Mouse (Mus musculus) CH12.LX (cell line): Measurements from ENCODE around the gene Trp53bp2. TPM values are rescaled to one million over a fixed set of nuclear protein-coding genes. Genes with fewer than 3 reads are reported as not detected.

ENCODE experiments used
- DNase-seq: peaks from one replicate; pipeline ENCODE4 v3.0.0-alpha.2; 2013; ENCODE audit errors: extremely low read depth
- H3K27ac ChIP-seq: 2 replicates; pipeline ENCODE4 v1.5.1; 2012; ENCODE audit warnings: low read depth, mild to moderate bottlenecking, control low read depth, moderate library complexity; ENCODE audit not compliant: insufficient read depth
- H3K27me3 ChIP-seq: replicated peaks from 2 replicates; pipeline ENCODE3; 2012; ENCODE audit warnings: inconsistent platforms
- H3K36me3 ChIP-seq, 2 experiments: replicated peaks in 1 of 2; 2 replicates each; pipeline versions ENCODE3 to v1.6.1; 2012; ENCODE audit warnings: inconsistent platforms in 1 of 2, low read length in 1 of 2, mild to moderate bottlenecking in 1 of 2, mixed read lengths in 1 of 2, moderate library complexity in 1 of 2; ENCODE audit not compliant: control insufficient read depth in 1 of 2, insufficient read depth in 1 of 2
- H3K4me1 ChIP-seq, 2 experiments: 2 replicates each; pipeline ENCODE4 v1.6.1; 2012; ENCODE audit warnings: inconsistent platforms in 1 of 2, moderate library complexity in 1 of 2; ENCODE audit not compliant: insufficient read depth in 2 of 2, control insufficient read depth in 1 of 2
- H3K4me2 ChIP-seq: 2 replicates; pipeline ENCODE4 v1.6.1; 2012; ENCODE audit warnings: low read depth, mild to moderate bottlenecking, control low read depth; ENCODE audit not compliant: poor library complexity, insufficient read depth, severe bottlenecking
- H3K4me3 ChIP-seq, 3 experiments: fragments of 150-350 bp in 1 of 3; sonication (generic) in 1 of 3; replicated peaks in 1 of 3; 2 replicates each; pipeline versions ENCODE3 to v1.5.1; 2011 to 2012; ENCODE audit warnings: low read depth in 2 of 3, low read length in 2 of 3, mild to moderate bottlenecking in 2 of 3, moderate library complexity in 2 of 3, control low read depth in 1 of 3, improper control_type of control experiment in 1 of 3, inconsistent platforms in 1 of 3, mixed read lengths in 1 of 3; ENCODE audit not compliant: poor library complexity in 1 of 3
- H3K79me2 ChIP-seq: replicated peaks from 2 replicates; pipeline ENCODE4 v1.6.1; 2012; ENCODE audit warnings: mild to moderate bottlenecking, moderate library complexity; ENCODE audit not compliant: control insufficient read depth, poor library complexity, insufficient read depth, severe bottlenecking; ENCODE audit errors: extremely low read depth
- H3K9ac ChIP-seq: 2 replicates; pipeline ENCODE4 v1.6.1; 2012; ENCODE audit warnings: low read depth, mild to moderate bottlenecking, control low read depth, moderate library complexity; ENCODE audit not compliant: insufficient read depth
- H3K9me3 ChIP-seq: replicated peaks from 2 replicates; pipeline ENCODE3; 2012; ENCODE audit warnings: low read length, inconsistent platforms, mixed read lengths
- BHLHE40 ChIP-seq: IDR thresholded peaks from 2 replicates; pipeline ENCODE4 v1.6.1; 2011; ENCODE audit warnings: mild to moderate bottlenecking, low read depth, low read length, improper control_type of control experiment
- CHD1 ChIP-seq: IDR thresholded peaks from 2 replicates; pipeline ENCODE4 v1.6.1; 2012; ENCODE audit warnings: low read depth, low read length, improper control_type of control experiment, inconsistent platforms
- E2F4 ChIP-seq: IDR thresholded peaks from 2 replicates; pipeline ENCODE4 v1.6.1; 2011; ENCODE audit warnings: low read depth, low read length, improper control_type of control experiment; ENCODE audit not compliant: insufficient replicate concordance
- EP300 ChIP-seq: IDR thresholded peaks from 2 replicates; pipeline ENCODE4 v1.6.1; 2011; ENCODE audit warnings: low read length, improper control_type of control experiment
- ETS1 ChIP-seq: conservative IDR thresholded peaks from 2 replicates; pipeline ENCODE4 v1.6.1; 2012; ENCODE audit warnings: low read depth, mild to moderate bottlenecking, inconsistent platforms, low read length, improper control_type of control experiment, moderate library complexity
- IRF4 ChIP-seq: IDR thresholded peaks from 2 replicates; pipeline ENCODE4 v1.6.1; 2014; ENCODE audit warnings: low read depth, mild to moderate bottlenecking, inconsistent platforms, low read length, improper control_type of control experiment
- JUN ChIP-seq: IDR thresholded peaks from 2 replicates; pipeline ENCODE4 v1.6.1; 2011; ENCODE audit warnings: low read depth, mild to moderate bottlenecking, low read length, improper control_type of control experiment, moderate library complexity; ENCODE audit not compliant: insufficient read depth
- KAT2A ChIP-seq: IDR thresholded peaks from 2 replicates; pipeline ENCODE4 v1.6.1; 2012; ENCODE audit warnings: low read length, improper control_type of control experiment, inconsistent platforms; ENCODE audit not compliant: insufficient replicate concordance
- MAFK ChIP-seq: IDR thresholded peaks from 2 replicates; pipeline ENCODE4 v1.6.1; 2011; ENCODE audit warnings: low read length, improper control_type of control experiment; ENCODE audit not compliant: insufficient replicate concordance
- MAZ ChIP-seq: IDR thresholded peaks from 2 replicates; pipeline ENCODE4 v1.6.1; 2012; ENCODE audit warnings: low read depth, mild to moderate bottlenecking, inconsistent platforms, low read length, improper control_type of control experiment, moderate library complexity
- NELFE ChIP-seq: IDR thresholded peaks from 2 replicates; pipeline ENCODE4 v1.6.1; 2011; ENCODE audit warnings: low read depth, low read length, improper control_type of control experiment
- NRF1 ChIP-seq: IDR thresholded peaks from 2 replicates; pipeline ENCODE4 v1.6.1; 2014; ENCODE audit warnings: low read depth, mild to moderate bottlenecking, inconsistent platforms, low read length, improper control_type of control experiment, moderate library complexity
- POLR2AphosphoS2 ChIP-seq: IDR thresholded peaks from 2 replicates; pipeline ENCODE4 v1.6.1; 2011; ENCODE audit warnings: low read depth, low read length, improper control_type of control experiment
- ZKSCAN1 ChIP-seq: IDR thresholded peaks from 2 replicates; pipeline ENCODE4 v1.6.1; 2012; ENCODE audit warnings: low read depth, inconsistent platforms, low read length, improper control_type of control experiment, borderline replicate concordance
- ZMIZ1 ChIP-seq: IDR thresholded peaks from 2 replicates; pipeline ENCODE4 v1.6.1; 2012; ENCODE audit warnings: low read depth, mild to moderate bottlenecking, inconsistent platforms, low read length, improper control_type of control experiment
- ZNF384 ChIP-seq: IDR thresholded peaks from 2 replicates; pipeline ENCODE4 v1.6.1; 2012; ENCODE audit warnings: low read depth, low read length, improper control_type of control experiment, inconsistent platforms
- dilution Hi-C: fragments of 300-500 bp; cut with MboI; formaldehyde crosslinking; loops from 2 replicates; pipeline ENCODE4 v1.14.3; 2020; ENCODE audit warnings: low sequenced_read_pairs; ENCODE audit not compliant: extremely low pct_unique_long_range_greater_than_20kb, extremely low pct_ligation_motif_present
- in situ Hi-C: fragments of 300-500 bp; cut with MboI; formaldehyde crosslinking; loops from 3 replicates; pipeline ENCODE4 v1.14.3; 2019; ENCODE audit warnings: low sequenced_read_pairs, low pct_ligation_motif_present, low pct_unique_long_range_greater_than_20kb, mixed read lengths
- polyA plus RNA-seq: library from polyadenylated mRNA; unstranded; fragments of >175 nt; gene quantifications from 2 replicates; pipeline ENCODE4 v1.2.1, GENCODE M21; 2012; ENCODE audit warnings: low read depth; ENCODE audit not compliant: insufficient read length
- total RNA-seq, 2 experiments: library from RNA; depleted of rRNA; stranded (reverse); fragments of 300-350 nt in 1 of 2; fragments of >200 nt in 1 of 2; gene quantifications; 2 replicates each; pipeline ENCODE4 v1.2.3; 2012 to 2014

Trp53bp2 gene
- total and polyA plus RNA-seq, 3 experiments = 1.4 to 4.7 (median 2.9) TPM

- H3K36me3 ChIP-seq = peaks cover 20 to 36% of the 10 kb centered on the region in 2 experiments
- H3K4me1 ChIP-seq = peaks cover 12 to 41% of the 10 kb centered on the region in 2 experiments
- in situ Hi-C loops = loop anchor here (25.0 kb wide), 1 partner anchor 624 kb away; no protein-coding TSS in a partner anchor
Observed at GRCm38 (mm10) chr1:182511073-182511472, 102.1 kb downstream of the Trp53bp2 start.

GRCm38 (mm10) chr1:182511778-182512177 lies 102.8 kb downstream of the Trp53bp2 start:
- H3K9ac ChIP-seq = no peak overlapping the region
- H3K79me2 ChIP-seq = no peaks in the 10 kb centered on the region; the same call in 1 of the 2 replicates
- peaks cover 20 to 36% of the 10 kb centered on the region in 2 experiments for H3K36me3 ChIP-seq
- no peak for DNase-seq
- peaks cover 1% of the 10 kb centered on the region for H3K27me3 ChIP-seq
- no peak overlapping the region for H3K27ac ChIP-seq
- dilution Hi-C loops (no loop called here), in situ Hi-C loops (loop anchor here (25.0 kb wide), 1 partner anchor 624 kb away; no protein-coding TSS in a partner anchor)
- no peaks in the 10 kb centered on the region for H3K9me3 ChIP-seq
- H3K4me1 ChIP-seq = peaks cover 7 to 39% of the 10 kb centered on the region in 2 experiments
- no peak for TF ChIP-seq CHD1
- no peak for TF ChIP-seq E2F4
- TF ChIP-seq MAFK = no peak
- no peak for TF ChIP-seq ETS1
- TF ChIP-seq IRF4 = no peak
- TF ChIP-seq KAT2A = no peak
- no peak for TF ChIP-seq EP300
- TF ChIP-seq NRF1 = no peak
- no peak for TF ChIP-seq POLR2AphosphoS2
- no peak for TF ChIP-seq ZMIZ1
- no peak for TF ChIP-seq ZKSCAN1
- no peak for TF ChIP-seq BHLHE40
- TF ChIP-seq NELFE = no peak
- no peak for TF ChIP-seq JUN
- no peak for TF ChIP-seq MAZ
- no peak overlapping the region for H3K4me3 ChIP-seq
- no peak overlapping the region for H3K4me2 ChIP-seq

More at GRCm38 (mm10) chr1:182511073-182511472, 102.1 kb downstream of the Trp53bp2 start:
- dilution Hi-C loops = no loop called here
- Histone ChIP-seq H3K27me3 (no peaks in the 10 kb centered on the region), H3K27ac (no peak overlapping the region), H3K9me3 (no peaks in the 10 kb centered on the region), H3K4me2 (no peak overlapping the region), H3K79me2 (no peaks in the 10 kb centered on the region; the same call in 1 of the 2 replicates), H3K4me3 (no peak overlapping the region), H3K9ac (no peak overlapping the region)
- no peak for TF ChIP-seq KAT2A
- TF ChIP-seq ZNF384 = no peak
- TF ChIP-seq ZKSCAN1 = no peak
- no peak for TF ChIP-seq ZMIZ1
- TF ChIP-seq JUN = no peak
- TF ChIP-seq MAZ = no peak
- no peak for DNase-seq

Other genes with a start within 250 kb of the Trp53bp2 start
- not detected in 2 replicates for gene Vmn1r1, start 244.7 kb upstream of the Trp53bp2 start, total RNA-seq (2012; rRNA removed)
- gene Vmn1r1, start 244.7 kb upstream of the Trp53bp2 start, total RNA-seq (2014; rRNA removed) = not detected in 2 replicates
- gene Vmn1r1, start 244.7 kb upstream of the Trp53bp2 start, polyA plus RNA-seq = not detected in 2 replicates
- 54.2 and 57.8 TPM in 2 replicates for gene Degs1, start 126.4 kb upstream of the Trp53bp2 start, total RNA-seq (2012; rRNA removed)
- gene Degs1, start 126.4 kb upstream of the Trp53bp2 start, total RNA-seq (2014; rRNA removed) = 124 TPM in 2 replicates
- 89.3 and 117 TPM in 2 replicates for gene Degs1, start 126.4 kb upstream of the Trp53bp2 start, polyA plus RNA-seq
- 12.6 and 14.2 TPM in 2 replicates for gene Fbxo28, start 67.5 kb upstream of the Trp53bp2 start, total RNA-seq (2012; rRNA removed)
- gene Fbxo28, start 67.5 kb upstream of the Trp53bp2 start, total RNA-seq (2014; rRNA removed) = 12.7 and 13.3 TPM in 2 replicates
- gene Fbxo28, start 67.5 kb upstream of the Trp53bp2 start, polyA plus RNA-seq = 11.9 and 16.9 TPM in 2 replicates
- gene Capn2, start 108.4 kb downstream of the Trp53bp2 start, total RNA-seq (2012; rRNA removed) = 25.9 and 28.1 TPM in 2 replicates
- gene Capn2, start 108.4 kb downstream of the Trp53bp2 start, total RNA-seq (2014; rRNA removed) = 10.9 and 12.5 TPM in 2 replicates
- 14.2 and 15.0 TPM in 2 replicates for gene Capn2, start 108.4 kb downstream of the Trp53bp2 start, polyA plus RNA-seq
- not detected in 2 replicates for gene Capn8, start 155.8 kb downstream of the Trp53bp2 start, total RNA-seq (2012; rRNA removed)
- gene Capn8, start 155.8 kb downstream of the Trp53bp2 start, total RNA-seq (2014; rRNA removed) = not detected in 2 replicates
- gene Capn8, start 155.8 kb downstream of the Trp53bp2 start, polyA plus RNA-seq = not detected in 2 replicates